Mouse (Mus musculus): ENCODE measurements around the gene Slc35g1.

GRCm38 (mm10) chr19:38372460-38373102 is 23.2 kb upstream of the Slc35g1 start:
- TF ChIP-seq MYC (IDR thresholded peaks at IDR 0.05; ENCODE audit: low read depth, low read length) (no peak), TCF12 (IDR thresholded peaks at IDR 0.05; ENCODE audit: low read depth, low read length) (no peak), HCFC1 (IDR thresholded peaks at IDR 0.05; ENCODE audit: low read depth, low read length) (no peak), ZC3H11A (IDR thresholded peaks at IDR 0.05; ENCODE audit: low read depth, low read length) (no peak), RCOR1 (conservative IDR thresholded peaks at IDR 0.05; ENCODE audit: low read depth, low read length) (no peak), POLR2A (IDR thresholded peaks at IDR 0.05; ENCODE audit: low read depth, low read length) (no peak), MAX (IDR thresholded peaks at IDR 0.05; ENCODE audit: low read length) (no peak)
